Mouse (Mus musculus): Measurements from ENCODE around the gene Ripor3. TPM values are rescaled to one million over a fixed set of nuclear protein-coding genes. Genes with fewer than 3 reads are reported as not detected.
A peak's percentile ranks its signal among the peaks of the same experiment; 100 is the strongest.

Gene Ripor3
- polyA plus RNA-seq, 1 experiment from 2014 or later, result 5.9 TPM

DNA sequence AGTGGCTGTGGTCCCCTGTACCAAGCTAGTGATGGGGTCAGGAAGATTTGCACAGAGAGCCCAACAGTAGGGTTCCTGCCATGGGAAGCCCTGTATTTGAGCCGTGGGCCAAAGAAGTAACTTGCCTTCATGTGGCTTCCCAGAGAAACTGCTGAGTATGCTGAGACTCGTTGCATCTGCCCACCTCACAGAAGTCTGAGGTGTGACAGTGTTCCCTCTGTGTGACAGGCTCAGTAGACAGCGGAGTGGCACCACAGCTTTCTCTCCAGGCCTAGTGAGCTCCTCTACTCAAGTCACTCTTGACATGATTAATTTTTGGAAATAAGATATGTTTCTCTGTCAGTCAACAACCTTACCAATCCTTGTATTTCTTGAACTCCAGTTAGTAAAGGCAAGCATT is 71.6 kb downstream of the Ripor3 start:
- no peaks in the 10 kb centered on the region for H3K9me3 ChIP-seq (ENCODE audit: control insufficient read depth, low read length)
- H3K4me3 ChIP-seq (ENCODE audit: low read depth, low read length), result no peak overlapping the region
- H3K4me1 ChIP-seq (ENCODE audit: control insufficient read depth, insufficient read depth, low read length), result peaks cover 36% of the 10 kb centered on the region
- H3K27me3 ChIP-seq (replicated peaks; ENCODE audit: control insufficient read depth, insufficient read depth, low read length), result no peaks in the 10 kb centered on the region
- no peaks in the 10 kb centered on the region for H3K36me3 ChIP-seq (ENCODE audit: control insufficient read depth, insufficient read depth, low read length)
- WGBS, result 52% methylated on average over 3 of the region's 3 CpGs
- no peak for DNase-seq (ENCODE audit: low spot score)
- no peak overlapping the region for H3K9ac ChIP-seq (ENCODE audit: low read depth, low read length)
- H3K27ac ChIP-seq (replicated peaks; ENCODE audit: low read depth, low read length), result no peak overlapping the region
- H3K4me2 ChIP-seq (ENCODE audit: low read depth, low read length), result no peak overlapping the region
- no peak for ATAC-seq (ENCODE audit: low read depth)

DNA sequence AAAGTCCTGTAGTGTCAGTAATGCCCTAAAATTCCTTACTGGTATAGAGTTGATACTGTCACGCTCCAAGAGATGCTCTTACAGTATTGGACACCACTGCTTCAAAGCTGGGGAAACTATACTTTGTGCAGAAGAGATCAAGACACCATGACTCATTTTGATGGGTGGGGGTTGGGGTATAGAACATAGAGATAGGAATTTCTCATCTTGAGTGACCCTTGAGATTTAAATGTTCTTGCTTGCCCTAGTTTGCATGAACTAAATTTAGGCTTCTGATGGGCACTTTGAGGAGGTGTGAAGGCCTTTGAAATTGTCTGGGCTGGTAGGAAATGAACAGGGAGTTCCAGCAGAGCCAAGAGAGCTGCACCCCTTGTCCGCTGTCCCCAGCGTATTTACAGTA is 74.5 kb downstream of the Ripor3 start:
- Histone ChIP-seq H3K4me2 (ENCODE audit: low read depth, low read length) (no peak overlapping the region), H3K9ac (ENCODE audit: low read depth, low read length) (no peak overlapping the region), H3K4me3 (ENCODE audit: low read depth, low read length) (no peak overlapping the region), H3K4me1 (ENCODE audit: control insufficient read depth, insufficient read depth, low read length) (peaks cover 26% of the 10 kb centered on the region), H3K36me3 (ENCODE audit: control insufficient read depth, insufficient read depth, low read length) (no peaks in the 10 kb centered on the region), H3K27me3 (replicated peaks; ENCODE audit: control insufficient read depth, insufficient read depth, low read length) (no peaks in the 10 kb centered on the region), H3K27ac (replicated peaks; ENCODE audit: low read depth, low read length) (no peak overlapping the region), H3K9me3 (ENCODE audit: control insufficient read depth, low read length) (no peaks in the 10 kb centered on the region)
- ATAC-seq (ENCODE audit: low read depth), result no peak
- DNase-seq (ENCODE audit: low spot score), result no peak
- 85% methylated on average over 3 of the region's 3 CpGs for WGBS

DNA sequence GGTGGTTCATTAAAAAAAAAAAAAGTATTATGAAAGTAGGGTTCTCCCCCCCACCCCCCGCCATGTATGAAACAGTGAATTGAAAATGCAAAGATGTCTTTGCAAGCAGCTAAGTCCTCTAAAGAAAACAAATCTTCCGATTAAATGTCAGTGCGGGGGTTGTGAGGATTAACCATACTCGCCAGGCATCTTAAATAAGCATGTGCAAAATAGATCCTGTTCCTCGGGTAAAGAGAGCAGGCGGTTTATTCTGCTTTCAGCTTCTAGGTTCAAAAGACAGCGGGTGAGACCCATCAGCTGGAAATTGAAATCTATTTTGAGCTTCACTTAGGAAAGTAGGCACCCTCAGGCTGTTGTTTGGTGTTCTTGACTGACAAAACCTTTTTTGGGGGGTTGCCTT is 77.0 kb downstream of the Ripor3 start:
- no peaks in the 10 kb centered on the region for H3K27me3 ChIP-seq (replicated peaks; ENCODE audit: control insufficient read depth, insufficient read depth, low read length)
- H3K27ac ChIP-seq (replicated peaks; ENCODE audit: low read depth, low read length), result no peak overlapping the region
- ATAC-seq (ENCODE audit: low read depth) (no peak), DNase-seq (ENCODE audit: low spot score) (peak; percentile 41)
- H3K4me1 ChIP-seq (ENCODE audit: control insufficient read depth, insufficient read depth, low read length), result peaks cover 16% of the 10 kb centered on the region; the same call in 1 of the 2 replicates
- peak overlapping the region; percentile 88 for H3K4me3 ChIP-seq (ENCODE audit: low read depth, low read length)
- no peaks in the 10 kb centered on the region for H3K36me3 ChIP-seq (ENCODE audit: control insufficient read depth, insufficient read depth, low read length)
- H3K4me2 ChIP-seq (ENCODE audit: low read depth, low read length), result peak overlapping the region; percentile 80
- peak overlapping the region; percentile 86 for H3K9ac ChIP-seq (ENCODE audit: low read depth, low read length)
- no peaks in the 10 kb centered on the region for H3K9me3 ChIP-seq (ENCODE audit: control insufficient read depth, low read length)
- WGBS, result 24% methylated on average over 7 of the region's 7 CpGs

DNA sequence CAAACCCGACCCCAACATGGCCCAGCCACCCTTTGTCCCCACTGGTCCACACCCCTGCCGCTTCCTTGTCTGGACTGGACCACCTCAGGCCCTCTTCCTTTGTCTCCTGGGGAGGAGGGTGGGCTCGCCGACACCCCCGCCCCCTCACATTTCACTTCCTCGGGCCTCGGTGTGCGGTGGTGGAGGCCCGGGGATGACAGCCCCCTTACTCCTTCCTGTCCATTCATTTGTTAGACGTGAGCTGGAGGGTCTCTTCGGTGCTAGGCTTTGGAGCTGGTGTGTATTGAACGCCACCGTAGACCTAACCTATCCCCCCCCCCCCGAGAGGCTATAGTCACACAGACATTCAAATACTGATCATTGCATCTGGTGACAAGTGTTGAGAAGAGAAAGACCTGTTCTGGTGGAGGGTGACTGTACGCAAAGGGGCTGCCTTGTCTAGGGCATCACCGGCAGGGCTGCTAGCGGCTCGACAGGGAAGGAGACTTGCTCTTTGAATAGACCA is 77.6 kb downstream of the Ripor3 start:
- Histone ChIP-seq H3K9me3 (ENCODE audit: control insufficient read depth, low read length) (no peaks in the 10 kb centered on the region), H3K4me1 (ENCODE audit: control insufficient read depth, insufficient read depth, low read length) (peaks cover 16% of the 10 kb centered on the region; the same call in 1 of the 2 replicates), H3K27ac (replicated peaks; ENCODE audit: low read depth, low read length) (peak overlapping the region; percentile 85; the same call in 1 of the 2 replicates), H3K4me2 (ENCODE audit: low read depth, low read length) (peak overlapping the region; percentile 80), H3K27me3 (replicated peaks; ENCODE audit: control insufficient read depth, insufficient read depth, low read length) (no peaks in the 10 kb centered on the region), H3K9ac (ENCODE audit: low read depth, low read length) (peak overlapping the region; percentile 86), H3K4me3 (ENCODE audit: low read depth, low read length) (peak overlapping the region; percentile 88), H3K36me3 (ENCODE audit: control insufficient read depth, insufficient read depth, low read length) (no peaks in the 10 kb centered on the region)
- ATAC-seq (ENCODE audit: low read depth) (peak; percentile 54), DNase-seq (ENCODE audit: low spot score) (no peak)
- WGBS, result under 1% methylated on average over 17 of the region's 18 CpGs

DNA sequence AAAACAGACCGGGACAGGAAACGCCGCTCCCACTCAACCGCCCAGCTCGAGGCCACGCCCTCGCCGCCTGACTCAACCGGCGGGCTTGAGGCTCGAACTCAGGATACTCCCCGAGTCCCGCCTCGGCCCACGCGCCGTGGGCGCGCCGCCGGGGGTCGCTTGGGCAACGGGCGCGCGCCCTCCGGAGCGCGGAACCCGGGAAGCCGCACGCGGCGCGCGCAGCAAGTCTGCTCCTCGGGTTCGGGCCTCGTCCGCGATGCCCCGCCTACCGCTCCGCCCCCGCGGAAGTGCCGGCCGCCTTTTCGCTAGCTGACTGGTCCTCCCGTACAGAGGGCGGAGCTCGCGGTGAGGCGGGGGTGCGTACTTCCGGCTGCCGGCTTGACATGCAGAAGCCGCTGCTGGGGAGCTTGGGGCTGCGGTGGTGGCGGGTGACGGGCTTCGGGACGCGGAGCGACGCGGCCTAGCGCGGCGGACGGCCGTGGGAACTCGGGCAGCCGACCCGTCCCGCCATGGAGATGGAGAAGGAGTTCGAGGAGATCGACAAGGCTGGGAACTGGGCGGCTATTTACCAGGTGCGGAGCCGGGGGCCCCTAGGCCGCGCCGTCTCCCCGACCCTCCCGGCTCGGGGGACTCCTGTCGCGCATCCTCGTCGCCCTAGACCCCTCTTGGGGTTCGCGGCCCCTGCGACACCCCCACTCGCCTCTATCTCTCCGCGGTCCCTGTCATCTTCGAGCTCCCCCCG is 78.3 kb downstream of the Ripor3 start, which contains the start of gene Ptpn1:
Gene Ptpn1 (plus strand): TSS at position 73 of the 742 bp plus-strand sequence.
- DNase-seq (ENCODE audit: low spot score), result peak; percentile 98
- Histone ChIP-seq H3K4me3 (ENCODE audit: low read depth, low read length) (peak within 1 kb of the TSS; percentile 88), H3K9me3 (ENCODE audit: control insufficient read depth, low read length) (no peaks in the 10 kb centered on the region), H3K4me1 (ENCODE audit: control insufficient read depth, insufficient read depth, low read length) (peaks cover 16% of the 10 kb centered on the region; the same call in 1 of the 2 replicates), H3K4me2 (ENCODE audit: low read depth, low read length) (peak within 1 kb of the TSS; percentile 80), H3K36me3 (ENCODE audit: control insufficient read depth, insufficient read depth, low read length) (no peaks in the 10 kb centered on the region), H3K27ac (replicated peaks; ENCODE audit: low read depth, low read length) (peak within 1 kb of the TSS; percentile 85), H3K27me3 (replicated peaks; ENCODE audit: control insufficient read depth, insufficient read depth, low read length) (no peaks in the 10 kb centered on the region), H3K9ac (ENCODE audit: low read depth, low read length) (peak within 1 kb of the TSS; percentile 86)
- under 1% methylated on average over 51 of the region's 99 CpGs for WGBS
- ATAC-seq (ENCODE audit: low read depth), result peak; percentile 96

DNA sequence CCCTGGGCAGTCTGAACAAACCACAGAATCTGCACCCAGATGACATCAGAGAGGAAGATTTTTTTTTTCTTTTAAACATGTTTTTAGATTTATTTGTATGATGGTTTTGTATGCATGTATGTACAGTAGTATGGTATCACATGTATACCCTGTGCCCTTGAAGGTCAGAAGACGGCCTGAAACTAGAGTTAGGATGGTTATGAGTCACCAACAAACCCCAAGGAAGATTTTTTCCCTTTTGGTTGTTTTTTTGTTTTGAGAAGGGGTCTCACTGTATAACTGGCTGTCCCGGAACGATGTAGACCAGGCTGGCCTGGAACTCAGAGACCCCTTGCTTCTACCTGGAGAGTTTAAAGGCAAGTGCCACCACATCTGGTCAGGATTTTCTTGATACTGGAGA is 79.4 kb downstream of the Ripor3 start:
- DNase-seq (ENCODE audit: low spot score), result no peak
- Histone ChIP-seq H3K4me3 (ENCODE audit: low read depth, low read length) (peak overlapping the region; percentile 88; the same call in 1 of the 2 replicates), H3K36me3 (ENCODE audit: control insufficient read depth, insufficient read depth, low read length) (no peaks in the 10 kb centered on the region), H3K27ac (replicated peaks; ENCODE audit: low read depth, low read length) (no peak overlapping the region), H3K9me3 (ENCODE audit: control insufficient read depth, low read length) (no peaks in the 10 kb centered on the region), H3K4me1 (ENCODE audit: control insufficient read depth, insufficient read depth, low read length) (peaks cover 16% of the 10 kb centered on the region; the same call in 1 of the 2 replicates), H3K27me3 (replicated peaks; ENCODE audit: control insufficient read depth, insufficient read depth, low read length) (no peaks in the 10 kb centered on the region), H3K9ac (ENCODE audit: low read depth, low read length) (no peak overlapping the region), H3K4me2 (ENCODE audit: low read depth, low read length) (peak overlapping the region; percentile 80)
- WGBS, result 94% methylated on average over 3 of the region's 3 CpGs
- ATAC-seq (ENCODE audit: low read depth), result no peak

Other genes with a start within 250 kb of the Ripor3 start
- 49.4 and 49.7 TPM in 2 replicates for gene Ptpn1, start 78.6 kb downstream of the Ripor3 start, polyA plus RNA-seq (2014; fragmentation: Nextera tagmentation; extraction: Ambion mirVana)
- 2.9 and 3.0 TPM in 2 replicates for gene Pard6b, start 70.4 kb upstream of the Ripor3 start, polyA plus RNA-seq (2014; fragmentation: Nextera tagmentation; extraction: Ambion mirVana)
- gene Adnp, start 196.5 kb upstream of the Ripor3 start, polyA plus RNA-seq (2014; fragmentation: Nextera tagmentation; extraction: Ambion mirVana), result 2.5 and 3.3 TPM in 2 replicates
- 21.5 and 22.0 TPM in 2 replicates for gene Gm20716, start 219.7 kb upstream of the Ripor3 start, polyA plus RNA-seq (2014; fragmentation: Nextera tagmentation; extraction: Ambion mirVana)
- gene Dpm1, start 220.0 kb upstream of the Ripor3 start, polyA plus RNA-seq (2014; fragmentation: Nextera tagmentation; extraction: Ambion mirVana), result 84.6 and 86.6 TPM in 2 replicates
- gene Mocs3, start 220.0 kb upstream of the Ripor3 start, polyA plus RNA-seq (2014; fragmentation: Nextera tagmentation; extraction: Ambion mirVana), result 8.8 and 8.9 TPM in 2 replicates